In genomic region chr12:81690751-81691150, GRCm38 (mm10) we compare ENCODE assay signal across 16 mouse cellular contexts. TPM values are rescaled to one million over a fixed set of nuclear protein-coding genes. Genes with fewer than 3 reads are reported as not detected.
DNase-seq lines count a peak whose midpoint lies in the region; ATAC-seq and TF ChIP-seq lines count a peak whose summit lies in the region.
"Had no signal": no experiment of that assay in that cellular context is flagged by ENCODE, and none has a peak within 500 bp of the region (broad histone marks: within the 10 kb centered on the region; RNA-seq: fewer than 3 reads in every experiment).

No protein-coding gene starts in this region.

- ATAC-seq in lung, embryonic 14.5 days (ENCODE audit: insufficient read depth), result no peak
- 0 out of 2 replicates have a peak, but pooled peaks have one; percentile 19 for ATAC-seq in heart, postnatal 0 days (ENCODE audit: insufficient read depth, low read depth)

- H3K27ac ChIP-seq in lung, embryonic 14.5 days (ENCODE audit: low read depth), result peak overlapping the region; percentile 54; the same call in 1 of the 2 replicates
- peak overlapping the region; percentile 71 for H3K27ac ChIP-seq in heart, postnatal 0 days (ENCODE audit: low read depth)
- H3K27ac ChIP-seq: gastrocnemius, adult 2 months; hindbrain, embryonic 12.5 days; liver, embryonic 15.5 days; midbrain, embryonic 12.5 days; neural tube, embryonic 12.5 days had no signal

- no peak overlapping the region for H3K4me3 ChIP-seq in lung, embryonic 14.5 days (ENCODE audit: low read depth, low read length)
- no peak overlapping the region for H3K4me3 ChIP-seq in lung, adult 2 months (replicated peaks; ENCODE audit: extremely low read depth, low read depth, low read length)
- H3K4me3 ChIP-seq in heart, postnatal 0 days (ENCODE audit: low read depth, low read length), result no peak overlapping the region
- H3K4me3 ChIP-seq: gastrocnemius, adult 2 months; hindbrain, embryonic 12.5 days; liver, embryonic 15.5 days; midbrain, embryonic 12.5 days; neural tube, embryonic 12.5 days had no signal

- TF ChIP-seq POLR2A in lung, adult 2 months (IDR thresholded peaks at IDR 0.05; ENCODE audit: borderline replicate concordance, extremely low read depth, low read depth, low read length), result no peak

- H3K9ac ChIP-seq in lung, embryonic 14.5 days, result no peak overlapping the region
- no peak overlapping the region for H3K9ac ChIP-seq in heart, postnatal 0 days (replicated peaks; ENCODE audit: low read depth, low read length)
- H3K9ac ChIP-seq: hindbrain, embryonic 12.5 days; liver, embryonic 15.5 days; midbrain, embryonic 12.5 days; neural tube, embryonic 12.5 days had no signal

- WGBS in lung, embryonic 14.5 days, result 60% methylated on average over 7 of the region's 7 CpGs
- 32% methylated on average over 7 of the region's 7 CpGs for WGBS in lung, adult 2 months
- 49% methylated on average over 7 of the region's 7 CpGs for WGBS in heart, postnatal 0 days

- H3K36me3 ChIP-seq in lung, embryonic 14.5 days (ENCODE audit: insufficient read depth), result no peaks in the 10 kb centered on the region
- no peaks in the 10 kb centered on the region for H3K36me3 ChIP-seq in heart, postnatal 0 days (replicated peaks; ENCODE audit: control insufficient read depth, insufficient read depth, low read length)
- H3K36me3 ChIP-seq: hindbrain, embryonic 12.5 days; liver, embryonic 15.5 days; midbrain, embryonic 12.5 days; neural tube, embryonic 12.5 days had no signal

- no peak for TF ChIP-seq EP300 in heart, postnatal 0 days (IDR thresholded peaks at IDR 0.05; ENCODE audit: low read depth)

- H3K9me3 ChIP-seq in lung, embryonic 14.5 days (ENCODE audit: low read depth, low read length), result no peaks in the 10 kb centered on the region
- H3K9me3 ChIP-seq in heart, postnatal 0 days (replicated peaks; ENCODE audit: control insufficient read depth, low read length), result no peaks in the 10 kb centered on the region
- H3K9me3 ChIP-seq: hindbrain, embryonic 12.5 days; liver, embryonic 15.5 days; midbrain, embryonic 12.5 days; neural tube, embryonic 12.5 days had no signal

- DNase-seq in lung, embryonic 14.5 days, result peak; percentile 22
- no peak for DNase-seq in lung, adult 2 months
- no peak for DNase-seq in heart, postnatal 0 days (ENCODE audit: low spot score)
- DNase-seq in kidney, postnatal 14 days, result peak; percentile 57
- no peak for DNase-seq in urinary bladder, postnatal 4 days (ENCODE audit: low spot score in 2 of 2)
- no peak for DNase-seq in neural tube, embryonic 10.5 days (ENCODE audit: extremely low spot score, low spot score)
- no peak for DNase-seq in frontal cortex, postnatal 36 days (ENCODE audit: low spot score in 2 of 2)
- DNase-seq: cerebellum, adult 2 months; gastrocnemius, adult 2 months; left cerebral cortex, postnatal 4 days; thymus, postnatal 14 days had no signal

- no peaks in the 10 kb centered on the region for H3K4me1 ChIP-seq in lung, embryonic 14.5 days (ENCODE audit: insufficient read depth)
- H3K4me1 ChIP-seq in lung, adult 2 months (ENCODE audit: control insufficient read depth, insufficient read depth, low read length), result peaks cover 11% of the 10 kb centered on the region
- H3K4me1 ChIP-seq in heart, postnatal 0 days (ENCODE audit: control insufficient read depth, insufficient read depth), result peaks cover 8% of the 10 kb centered on the region
- H3K4me1 ChIP-seq: liver, embryonic 15.5 days had no signal

- H3K27me3 ChIP-seq in lung, embryonic 14.5 days (ENCODE audit: insufficient read depth, low read length), result no peaks in the 10 kb centered on the region
- H3K27me3 ChIP-seq in heart, postnatal 0 days (ENCODE audit: control insufficient read depth, insufficient read depth, low read length), result no peaks in the 10 kb centered on the region
- H3K27me3 ChIP-seq: CH12.LX; hindbrain, embryonic 12.5 days; neural tube, embryonic 12.5 days had no signal

- no peak overlapping the region for H3K4me2 ChIP-seq in lung, embryonic 14.5 days
- H3K4me2 ChIP-seq in heart, postnatal 0 days (ENCODE audit: low read depth, low read length), result no peak overlapping the region
- H3K4me2 ChIP-seq: hindbrain, embryonic 12.5 days; liver, embryonic 15.5 days; midbrain, embryonic 12.5 days; neural tube, embryonic 12.5 days had no signal

- TF ChIP-seq CTCF in lung, embryonic 14.5 days (IDR thresholded peaks at IDR 0.05; ENCODE audit: low read depth), result no peak
- TF ChIP-seq CTCF in lung, adult 2 months (IDR thresholded peaks at IDR 0.05; ENCODE audit: insufficient read depth, low read length), result no peak
- no peak for TF ChIP-seq CTCF in heart, postnatal 0 days (IDR thresholded peaks at IDR 0.05; ENCODE audit: low read depth)

RNA-seq across cellular contexts. Expression of gene Ttc9, which starts 59.7 kb away (rescaled TPM):
- polyA plus RNA-seq in lung, embryonic 14.5 days (2014; fragmentation: Nextera tagmentation; extraction: Ambion mirVana), result 6.1 and 6.2 TPM in 2 replicates
- polyA plus RNA-seq in lung, adult 2 months (2012; rRNA removed), result 10.2 and 12.8 TPM in 2 replicates
- total RNA-seq in heart, postnatal 0 days (2014; rRNA removed; ENCODE audit: low replicate concordance), result 7.9 and 10.9 TPM in 2 replicates
- 2.9 and 3.6 TPM in 2 replicates for polyA plus RNA-seq in heart, postnatal 0 days (2015; fragmentation: Nextera tagmentation; extraction: Ambion mirVana)
- total RNA-seq: CH12.LX had no signal

Comparison
In these comparisons a context has a peak if more than half of its experiments do, and no peak if none do; other contexts are left out.
1. DNase-seq: peak in lung, embryonic 14.5 days (single experiment) and kidney, postnatal 14 days (single experiment); none in lung, adult 2 months (single experiment), heart, postnatal 0 days (single experiment), urinary bladder, postnatal 4 days (0 of 2), neural tube, embryonic 10.5 days (single experiment) and frontal cortex, postnatal 36 days (0 of 2).